Mouse (Mus musculus) stomach, adult 2 months (tissue): Measurements from ENCODE around the gene Pacs1. TPM values are rescaled to one million over a fixed set of nuclear protein-coding genes. Genes with fewer than 3 reads are reported as not detected.

ENCODE experiments used
- polyA plus RNA-seq: library from polyadenylated mRNA; depleted of rRNA; stranded (reverse); fragments of >200 nt; gene quantifications from 2 replicates; pipeline ENCODE4 v1.2.3, GENCODE M21; 2012; rRNA removed

The Pacs1 gene
- polyA plus RNA-seq: 8.3 and 8.5 TPM in 2 replicates

GRCm38 (mm10) chr19:5272801-5273733 is at the start of gene Pacs1:
Gene Pacs1 (minus strand): TSS chr19:5273119.

DNA sequence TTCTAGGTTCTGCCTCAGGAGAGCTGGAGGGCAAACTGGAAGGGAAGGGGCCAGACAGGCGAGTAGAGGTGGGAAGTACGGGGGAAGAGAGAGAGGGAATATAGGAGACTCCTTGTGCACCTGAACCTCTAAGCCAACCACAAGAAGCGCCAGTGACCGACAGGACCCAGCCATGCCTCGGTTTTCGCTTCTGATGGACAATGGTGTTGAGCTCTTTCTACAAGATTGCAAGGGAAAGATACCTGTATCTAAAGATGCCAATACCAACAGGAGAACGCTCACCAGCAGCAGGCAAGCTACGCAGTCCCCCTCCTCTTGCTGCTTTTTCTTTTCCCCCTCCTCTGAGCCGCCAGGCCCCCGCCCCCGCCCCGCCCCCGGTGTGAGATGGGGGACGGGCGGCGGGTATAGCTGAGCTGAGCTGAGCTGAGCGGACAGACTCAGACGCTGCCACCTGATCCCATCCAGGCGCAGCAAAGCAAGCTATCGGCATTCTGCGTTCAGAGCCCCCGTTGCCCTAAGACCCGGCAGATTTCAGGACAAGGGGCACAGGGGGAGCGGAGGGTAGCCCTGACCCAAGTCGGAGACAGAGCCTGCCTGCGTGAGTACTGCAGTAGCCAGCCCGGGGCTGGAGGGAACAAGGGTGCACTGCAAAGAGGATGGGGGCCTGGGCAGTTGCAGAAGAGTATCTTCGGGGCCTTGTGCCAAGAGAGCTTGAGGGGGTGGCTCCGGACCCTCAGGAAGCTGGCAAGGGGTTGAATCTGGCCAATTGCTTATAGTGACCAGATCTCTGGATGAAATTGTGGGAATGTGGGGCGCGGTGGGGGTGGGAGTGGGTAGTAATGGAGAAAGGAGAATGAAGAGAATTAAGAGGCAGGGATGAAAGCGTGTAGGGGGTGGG is 25.2 kb upstream of the Pacs1 start, which contains the start of gene Gal3st3:
TSS of gene Gal3st3 (plus strand) at position 429 of the 898 bp plus-strand sequence.

DNA sequence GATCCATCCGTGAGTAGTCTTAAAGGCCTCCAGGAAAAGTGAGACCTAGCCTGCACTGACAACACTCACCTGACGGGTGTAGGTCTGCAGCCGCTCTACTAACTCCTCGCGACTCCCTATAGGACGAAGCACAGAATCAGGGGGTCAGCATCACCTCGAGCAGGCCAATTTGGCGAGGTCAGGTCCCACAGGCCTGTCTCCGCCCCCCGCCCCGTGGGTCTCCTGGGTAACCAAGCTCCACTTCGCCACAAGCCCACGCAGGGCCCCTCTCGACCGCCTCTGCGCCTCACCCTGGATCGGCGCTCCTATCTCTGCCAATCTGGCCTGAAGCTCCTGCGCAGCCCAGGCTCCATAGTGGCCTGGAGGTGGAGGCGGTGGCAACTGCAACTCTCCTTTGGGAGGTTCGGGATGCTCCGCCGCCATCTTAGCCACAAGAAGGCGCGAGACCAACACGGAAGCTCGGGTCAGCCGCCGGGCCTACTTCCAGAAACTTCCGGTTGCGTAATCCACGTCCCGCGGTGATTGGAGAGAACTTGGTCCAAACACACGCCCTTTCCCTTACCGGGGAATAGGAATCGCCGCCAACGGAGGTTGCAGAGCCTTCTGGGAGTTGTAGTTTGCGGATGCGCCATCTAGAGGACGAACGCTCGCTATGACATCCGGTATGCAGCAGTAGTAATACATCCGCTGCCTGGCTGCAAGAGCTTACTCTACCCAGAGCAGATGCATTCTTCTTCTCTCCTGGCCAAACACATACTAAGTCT is 22.2 kb upstream of the Pacs1 start, which contains the start of gene Sf3b2:
TSS of gene Sf3b2 (minus strand) at position 484 of the 764 bp plus-strand sequence.

DNA sequence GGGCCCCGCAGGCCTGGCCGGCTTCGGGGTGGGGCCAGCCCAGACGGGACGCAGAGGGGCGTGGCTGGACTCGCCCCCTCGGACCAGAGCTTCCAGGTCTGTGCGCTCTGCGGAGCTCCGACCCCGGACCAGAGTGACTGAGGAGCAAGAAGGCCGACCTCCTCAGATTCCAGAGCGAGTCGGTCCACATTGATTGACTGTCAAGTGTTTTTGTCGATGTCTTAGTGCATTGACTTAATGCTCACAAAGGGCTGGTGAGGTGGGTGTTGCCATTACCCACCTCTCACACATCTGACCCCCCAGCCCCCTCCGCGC is 154.6 kb downstream of the Pacs1 start, which contains the start of gene Klc2:
TSS of gene Klc2 (minus strand) at position 177 of the 315 bp plus-strand sequence.

DNA sequence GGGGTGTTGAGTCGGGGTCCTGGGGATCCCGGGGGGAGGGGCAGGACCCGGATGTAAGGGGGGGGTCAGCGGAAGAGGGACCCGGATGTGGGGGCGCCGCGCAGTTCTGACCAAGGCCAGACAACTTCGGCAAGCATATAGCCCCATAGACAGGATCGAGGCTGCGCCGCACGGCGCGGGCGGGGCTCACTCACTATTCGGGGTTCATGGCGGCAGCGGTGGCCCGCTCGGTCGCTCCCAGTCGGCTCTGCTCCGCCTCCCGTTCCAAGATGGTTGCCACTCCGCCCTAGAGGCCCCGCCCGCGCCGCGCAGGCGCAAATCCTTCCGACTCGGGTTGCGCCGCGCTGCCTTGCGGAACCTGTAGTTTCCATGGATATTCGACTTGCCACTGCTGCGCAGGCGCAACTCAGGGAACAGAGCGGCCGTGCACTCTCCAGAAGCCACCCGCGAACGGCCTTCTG is 166.2 kb downstream of the Pacs1 start, which contains the start of gene Rab1b:
TSS of gene Rab1b (minus strand) at position 342 of the 461 bp plus-strand sequence.

GRCm38 (mm10) chr19:5098363-5099143 is 174.4 kb downstream of the Pacs1 start, which contains the start of gene Cnih2:
Gene Cnih2 (minus strand): TSS chr19:5098521.

GRCm38 (mm10) chr19:5087884-5088728 is 184.8 kb downstream of the Pacs1 start, which contains the start of gene Yif1a:
Gene Yif1a (plus strand): TSS chr19:5088538.

GRCm38 (mm10) chr19:5085145-5085863 is 187.6 kb downstream of the Pacs1 start, which contains the start of gene Tmem151a:
Gene Tmem151a (minus strand): TSS chr19:5085531.

Other genes with a start within 250 kb of the Pacs1 start
- gene Slc29a2, start 249.3 kb downstream of the Pacs1 start, polyA plus RNA-seq: 4.5 and 5.5 TPM in 2 replicates
- 9.1 and 12.1 TPM in 2 replicates for gene B4gat1, start 234.3 kb downstream of the Pacs1 start, polyA plus RNA-seq
- 0.42 and 2.6 TPM in 2 replicates for gene AC124502.3, start 234.2 kb downstream of the Pacs1 start, polyA plus RNA-seq
- 70.6 and 73.0 TPM in 2 replicates for gene Brms1, start 231.8 kb downstream of the Pacs1 start, polyA plus RNA-seq
- 15.4 and 15.8 TPM in 2 replicates for gene Rin1, start 222.6 kb downstream of the Pacs1 start, polyA plus RNA-seq
- 17.7 and 19.4 TPM in 2 replicates for gene Cd248, start 205.0 kb downstream of the Pacs1 start, polyA plus RNA-seq
- gene Tmem151a, start 187.6 kb downstream of the Pacs1 start, polyA plus RNA-seq: 55.2 and 81.3 TPM in 2 replicates
- 124 and 160 TPM in 2 replicates for gene Yif1a, start 184.6 kb downstream of the Pacs1 start, polyA plus RNA-seq
- gene Cnih2, start 174.6 kb downstream of the Pacs1 start, polyA plus RNA-seq: 1.8 and 2.7 TPM in 2 replicates
- 130 and 151 TPM in 2 replicates for gene Rab1b, start 166.0 kb downstream of the Pacs1 start, polyA plus RNA-seq
- gene Klc2, start 154.6 kb downstream of the Pacs1 start, polyA plus RNA-seq: 22.3 and 26.2 TPM in 2 replicates
- 56.0 and 68.1 TPM in 2 replicates for gene Sf3b2, start 22.3 kb upstream of the Pacs1 start, polyA plus RNA-seq
- gene Gal3st3, start 25.2 kb upstream of the Pacs1 start, polyA plus RNA-seq: 0.16 and 0.17 TPM in 2 replicates
- gene Catsper1, start 62.6 kb upstream of the Pacs1 start, polyA plus RNA-seq: not detected in 2 replicates
- gene Cst6, start 76.5 kb upstream of the Pacs1 start, polyA plus RNA-seq: 375 and 786 TPM in 2 replicates
- gene Eif1ad, start 93.6 kb upstream of the Pacs1 start, polyA plus RNA-seq: 12.8 and 13.9 TPM in 2 replicates
- gene Banf1, start 94.0 kb upstream of the Pacs1 start, polyA plus RNA-seq: 79.4 and 85.3 TPM in 2 replicates
- 3.3 and 5.9 TPM in 2 replicates for gene Sart1, start 115.6 kb upstream of the Pacs1 start, polyA plus RNA-seq
- gene Tsga10ip, start 129.4 kb upstream of the Pacs1 start, polyA plus RNA-seq: 0.38 TPM in 1 of 2 replicates, not detected in the other
- gene Drap1, start 151.9 kb upstream of the Pacs1 start, polyA plus RNA-seq: 65.5 and 68.9 TPM in 2 replicates
- 39.1 and 49.8 TPM in 2 replicates for gene AI837181, start 152.0 kb upstream of the Pacs1 start, polyA plus RNA-seq
- 3.9 and 5.8 TPM in 2 replicates for gene Fosl1, start 174.4 kb upstream of the Pacs1 start, polyA plus RNA-seq
- gene Ccdc85b, start 184.8 kb upstream of the Pacs1 start, polyA plus RNA-seq: 4.7 and 7.0 TPM in 2 replicates
- gene Fibp, start 187.5 kb upstream of the Pacs1 start, polyA plus RNA-seq: 58.0 and 59.2 TPM in 2 replicates
- 0.39 and 0.48 TPM in 2 replicates for gene Ctsw, start 195.4 kb upstream of the Pacs1 start, polyA plus RNA-seq
- 42.2 and 56.1 TPM in 2 replicates for gene Efemp2, start 200.8 kb upstream of the Pacs1 start, polyA plus RNA-seq
- gene Mus81, start 215.3 kb upstream of the Pacs1 start, polyA plus RNA-seq: 23.4 and 28.0 TPM in 2 replicates
- gene Cfl1, start 217.3 kb upstream of the Pacs1 start, polyA plus RNA-seq: 163 and 181 TPM in 2 replicates
- 0.14 TPM in 1 of 2 replicates, not detected in the other for gene 1700020D05Rik, start 230.7 kb upstream of the Pacs1 start, polyA plus RNA-seq
- 1.4 and 3.3 TPM in 2 replicates for gene Snx32, start 237.4 kb upstream of the Pacs1 start, polyA plus RNA-seq